Mouse (Mus musculus): ENCODE measurements around the gene Gsk3a. TPM values are rescaled to one million over a fixed set of nuclear protein-coding genes. Genes with fewer than 3 reads are reported as not detected.
A peak's percentile ranks its signal among the peaks of the same experiment; 100 is the strongest.

Gsk3a gene
- total RNA-seq (2022): 100 to 1,000 TPM in 3 of 4 experiments, 10 to 100 TPM in 1; 99.2 to 107 (median 104) TPM

DNA sequence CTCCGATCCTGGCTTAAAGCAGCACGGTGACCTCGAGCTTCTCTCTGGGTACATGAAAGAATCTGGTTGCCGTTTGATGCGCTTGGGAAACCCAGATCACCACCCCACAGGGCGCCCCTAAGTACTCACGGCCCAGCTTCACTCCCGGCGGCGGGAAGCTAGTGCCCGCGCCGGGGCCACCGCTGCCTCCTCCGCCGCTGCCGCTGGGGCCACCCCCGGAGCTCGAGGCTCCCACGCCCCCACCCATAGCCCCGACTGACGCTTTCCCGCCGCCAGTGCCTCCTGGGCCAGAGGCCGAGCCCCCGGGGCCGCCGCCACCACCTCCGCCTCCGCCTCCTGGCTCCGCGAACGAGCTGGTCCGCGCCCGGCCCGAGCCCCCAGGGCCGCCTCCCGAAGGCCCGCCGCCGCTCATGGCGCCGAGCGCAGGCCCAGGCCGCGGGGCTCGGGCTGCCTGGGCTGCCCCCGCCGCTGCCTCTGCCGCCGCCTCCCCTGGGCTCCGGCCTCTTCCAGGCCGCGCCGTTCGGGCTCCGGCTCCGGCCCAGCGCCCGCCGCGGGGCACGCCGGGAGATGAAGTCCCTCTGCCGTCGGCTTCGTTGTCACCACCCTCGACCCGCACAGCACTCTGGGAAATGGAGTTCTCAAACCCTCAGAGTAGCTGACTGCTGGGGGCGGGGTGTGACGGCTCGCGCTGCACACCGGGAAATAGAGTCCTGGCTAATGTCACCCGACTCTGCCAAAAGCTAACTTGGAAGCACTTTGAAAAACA is at the start of gene Gsk3a:
Gene Gsk3a (minus strand): TSS at position 603 of the 766 bp plus-strand sequence.
- DNase-seq: peak; percentile 98

DNA sequence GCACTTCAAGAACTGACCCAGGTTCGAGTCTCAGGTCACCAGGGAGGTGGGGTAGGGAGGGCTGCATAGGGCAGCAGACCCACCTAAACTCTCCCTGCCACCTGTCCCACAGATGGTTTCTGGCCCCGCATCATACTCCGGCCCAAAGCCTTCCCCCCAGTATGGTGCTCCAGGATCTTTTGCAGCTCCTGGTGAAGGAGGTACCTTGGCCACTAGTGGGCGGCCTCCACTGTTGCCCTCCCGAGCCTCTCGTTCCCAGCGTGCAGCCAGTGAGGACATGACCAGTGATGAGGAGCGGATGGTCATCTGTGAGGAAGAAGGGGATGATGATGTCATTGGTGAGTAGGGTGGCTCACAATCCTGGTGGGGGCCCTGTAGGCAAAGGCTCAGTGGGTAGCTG is 49.3 kb upstream of the Gsk3a start:
- no peak for DNase-seq

DNA sequence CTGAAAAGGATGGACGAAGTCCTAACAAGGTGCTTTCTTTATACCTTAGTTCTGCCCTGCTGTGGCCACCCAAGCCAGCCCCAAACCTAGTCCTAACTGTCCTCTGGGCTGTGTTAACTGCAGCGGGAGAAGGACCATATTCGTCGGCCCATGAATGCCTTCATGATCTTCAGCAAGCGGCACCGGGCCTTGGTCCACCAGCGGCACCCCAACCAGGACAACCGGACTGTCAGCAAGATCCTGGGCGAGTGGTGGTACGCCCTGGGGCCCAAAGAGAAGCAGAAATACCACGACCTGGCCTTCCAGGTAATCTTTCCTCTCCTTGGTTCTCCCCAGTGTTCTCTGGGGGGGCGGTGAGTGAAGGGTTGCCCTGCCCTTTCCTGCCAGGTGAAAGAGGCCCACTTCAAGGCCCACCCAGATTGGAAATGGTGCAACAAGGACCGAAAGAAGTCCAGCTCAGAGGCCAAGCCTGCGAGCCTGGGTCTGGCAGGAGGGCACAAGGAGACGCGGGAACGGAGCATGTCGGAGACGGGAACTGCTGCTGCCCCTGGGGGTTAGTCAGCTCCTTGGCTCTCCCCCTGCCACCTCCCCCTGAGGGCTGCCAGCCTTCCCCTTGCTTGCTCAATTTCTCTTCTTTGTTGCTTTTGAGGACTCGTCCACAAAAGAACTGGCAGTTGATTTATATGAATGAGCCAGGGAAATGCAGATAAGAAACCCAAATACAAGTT is 48.0 kb upstream of the Gsk3a start:
- no peak for DNase-seq

DNA sequence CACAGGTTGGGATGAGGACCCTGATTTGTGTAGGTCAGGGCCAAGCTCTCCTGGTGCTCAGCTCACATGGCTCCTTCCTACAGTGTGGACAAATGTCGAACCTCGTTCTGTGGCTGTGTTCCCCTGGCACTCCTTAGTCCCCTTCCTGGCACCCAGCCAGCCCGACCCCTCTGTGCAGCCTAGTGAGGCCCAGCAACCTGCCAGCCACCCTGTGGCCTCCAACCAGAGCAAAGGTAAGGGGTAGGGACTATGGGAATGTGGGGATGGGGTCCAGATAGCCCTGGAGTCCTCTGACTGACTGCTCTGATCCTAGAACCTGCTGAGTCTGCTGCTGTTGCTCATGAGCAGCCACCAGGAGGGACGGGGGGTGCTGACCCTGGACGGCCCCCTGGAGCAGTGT is 47.1 kb upstream of the Gsk3a start:
- DNase-seq: no peak

DNA sequence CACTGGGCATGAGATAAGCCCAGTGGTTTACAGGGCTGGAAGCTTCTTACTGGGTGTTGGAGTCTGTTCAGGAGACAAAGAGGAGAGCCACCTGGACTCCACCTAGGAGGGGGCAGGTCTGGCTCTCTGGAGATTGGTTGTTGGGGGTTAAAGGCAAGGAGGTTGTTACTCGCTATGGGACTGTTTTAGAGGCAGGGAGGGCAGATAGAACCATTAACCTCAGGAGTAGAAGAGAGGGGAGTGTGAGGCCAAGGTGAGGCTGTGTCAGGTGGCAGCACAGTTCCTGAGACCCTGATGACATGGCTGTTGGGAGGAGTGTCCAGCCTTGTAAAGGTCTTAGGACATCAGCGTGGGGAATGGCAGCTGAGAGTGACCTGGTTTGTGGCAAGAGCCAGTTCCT is 46.5 kb upstream of the Gsk3a start:
- DNase-seq: no peak

DNA sequence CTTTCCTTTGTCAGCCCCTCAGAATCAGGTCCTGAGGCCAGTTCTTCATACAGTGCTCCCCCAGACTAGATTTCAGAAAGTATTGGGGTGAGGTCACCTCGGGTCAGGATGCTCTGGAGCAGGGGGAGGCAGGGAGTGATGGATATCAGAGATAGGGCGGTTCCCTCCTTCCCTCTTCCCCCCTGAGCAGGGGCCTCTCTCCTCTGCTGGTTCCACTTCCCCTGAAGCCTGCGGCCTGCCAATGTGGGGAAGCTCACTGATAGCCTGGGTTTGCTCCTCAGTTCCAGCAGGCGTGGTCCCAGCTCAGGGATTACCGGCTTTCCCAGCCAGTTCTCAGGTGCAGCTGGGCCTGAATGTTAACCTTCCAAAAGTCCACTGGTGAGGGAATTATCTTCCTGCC is 46.0 kb upstream of the Gsk3a start:
- no peak for DNase-seq

DNA sequence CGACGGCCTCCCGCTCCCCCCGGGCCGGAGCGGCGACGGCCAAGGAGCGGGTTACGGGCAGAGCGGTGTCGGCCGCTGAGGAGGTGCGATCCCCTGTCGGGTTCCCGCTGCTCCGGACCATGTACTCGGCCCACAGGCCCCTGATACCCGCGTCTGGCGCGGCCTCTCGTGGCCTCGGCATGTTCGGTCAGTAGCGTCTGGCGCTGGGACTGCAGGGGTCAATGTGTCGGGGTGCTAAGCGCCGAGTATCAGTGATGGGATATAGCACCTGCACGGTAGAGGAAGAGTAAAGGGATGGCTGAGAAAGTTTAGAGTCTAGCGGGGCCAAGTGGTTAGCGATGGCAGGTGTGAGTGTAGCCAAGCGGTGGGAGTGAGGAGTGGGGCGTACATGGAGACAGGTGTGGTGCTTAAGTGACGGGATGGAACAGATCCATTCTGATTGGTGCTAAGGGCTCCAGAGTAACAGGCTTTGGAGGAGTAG is 45.1 kb upstream of the Gsk3a start:
- DNase-seq: no peak

DNA sequence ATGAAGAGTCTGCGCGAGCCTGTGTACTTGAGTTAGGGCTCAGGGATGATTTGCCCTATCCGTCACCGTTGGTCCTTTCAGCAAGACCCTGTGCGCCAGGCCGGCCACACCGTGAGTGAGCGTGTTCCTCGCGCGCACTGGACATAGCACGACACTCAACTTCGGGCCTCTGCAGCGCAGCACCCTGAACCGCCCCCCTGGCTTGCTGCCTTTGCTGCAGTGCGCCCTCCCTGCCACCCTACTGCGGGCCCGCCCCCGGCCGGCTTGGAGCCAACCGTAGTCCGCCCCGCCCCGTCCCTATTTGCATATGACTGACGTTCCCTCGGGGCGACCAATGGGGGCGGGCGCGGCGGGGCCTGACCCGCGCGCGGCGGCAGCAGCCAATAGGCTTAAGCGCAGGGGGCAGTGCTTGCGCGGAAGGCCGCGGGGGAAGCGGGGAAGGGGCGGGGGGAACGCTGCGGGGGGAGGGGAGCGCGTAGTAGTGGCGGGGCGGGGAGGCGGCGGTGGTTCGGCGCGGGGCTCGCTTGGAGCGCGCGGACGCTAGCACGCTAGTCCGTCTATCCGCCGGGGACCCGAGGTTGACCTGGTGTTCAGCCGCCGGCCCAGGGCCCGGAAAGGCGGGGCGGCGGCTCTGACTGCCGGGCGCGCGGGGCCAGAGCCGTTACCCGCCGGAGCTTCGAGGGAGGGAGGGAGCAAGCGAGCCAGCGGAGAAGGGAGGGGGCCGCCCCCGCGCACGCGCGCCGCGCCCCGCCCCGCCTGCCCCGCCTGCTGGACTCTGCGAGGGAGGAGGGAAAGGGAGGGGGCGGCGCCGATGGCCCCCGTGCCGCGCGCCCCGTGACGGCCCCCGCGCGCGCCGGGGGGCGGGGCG is 44.3 kb upstream of the Gsk3a start:
- DNase-seq: peak; percentile 96

DNA sequence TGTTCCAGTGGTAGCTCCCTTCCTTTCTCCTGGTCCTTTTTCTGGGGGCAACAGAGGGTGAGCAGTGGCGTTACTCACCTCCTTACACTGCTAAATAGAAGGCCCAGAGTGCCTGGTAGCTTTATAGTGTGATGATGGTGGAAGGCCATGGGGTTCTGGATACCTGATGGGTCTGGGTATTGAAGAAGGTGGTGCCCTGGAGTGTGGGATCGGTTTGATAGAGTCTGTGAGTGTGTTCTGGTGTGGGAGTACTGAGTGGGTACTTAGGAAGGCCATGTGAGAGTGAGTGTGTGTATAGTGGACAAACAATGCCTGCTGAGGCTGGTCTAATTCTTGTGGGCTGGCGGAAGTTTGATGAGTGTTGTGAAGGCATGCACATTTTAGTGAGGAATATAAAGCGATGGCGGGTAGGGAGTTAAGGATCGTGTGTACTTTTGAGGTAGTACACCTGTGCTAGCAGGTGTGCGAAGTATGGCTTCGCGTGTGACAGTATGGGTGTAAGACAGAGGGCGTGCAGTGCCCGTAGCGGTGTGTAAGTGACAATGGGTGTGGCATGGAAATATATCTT is 43.6 kb upstream of the Gsk3a start:
- DNase-seq: no peak

DNA sequence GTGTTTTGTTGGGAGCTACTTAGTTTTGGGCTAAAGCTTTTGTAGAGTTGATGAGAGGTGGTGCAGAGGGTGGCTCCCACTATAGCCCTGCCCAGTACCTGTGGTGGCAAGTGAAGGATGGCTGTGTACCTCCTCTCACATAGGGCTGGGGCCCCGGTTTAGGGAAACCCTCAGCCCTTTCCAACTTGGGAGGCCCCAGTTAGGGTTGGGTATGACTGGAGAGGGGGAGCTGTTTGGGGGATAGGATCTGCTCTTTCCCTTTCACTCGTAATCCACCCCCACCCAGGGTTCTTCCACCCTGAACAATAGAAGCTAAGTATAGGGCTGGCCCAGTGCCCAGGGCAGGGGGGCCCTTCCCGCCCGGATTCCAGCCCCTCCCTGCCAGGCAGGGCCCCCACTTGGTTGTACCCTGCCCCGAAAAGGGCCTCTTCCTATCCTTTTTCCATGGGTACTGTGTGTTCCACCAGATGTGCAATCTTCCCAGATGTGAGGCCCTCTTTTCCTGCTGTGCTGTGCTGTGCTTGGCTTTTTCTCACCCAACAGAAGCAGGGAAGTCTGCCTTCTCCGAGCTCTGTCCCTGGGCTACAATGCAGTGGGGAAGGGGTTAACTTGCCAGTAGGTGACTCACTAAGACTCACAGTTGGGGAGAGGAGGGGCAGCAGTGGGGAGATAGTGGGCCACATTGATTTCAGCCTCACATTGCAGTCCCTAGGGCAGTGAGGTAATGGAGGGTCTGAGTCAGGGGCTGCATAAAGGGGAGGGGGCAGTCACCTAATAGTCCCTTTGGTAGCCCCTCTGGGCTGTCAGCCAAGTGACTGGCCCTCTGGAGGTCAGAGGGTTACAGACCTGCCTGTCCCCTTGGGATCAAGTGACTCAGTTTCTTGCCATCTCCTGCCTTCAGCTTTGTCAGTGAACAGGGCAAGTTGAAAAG is 42.5 kb upstream of the Gsk3a start:
- no peak for DNase-seq

DNA sequence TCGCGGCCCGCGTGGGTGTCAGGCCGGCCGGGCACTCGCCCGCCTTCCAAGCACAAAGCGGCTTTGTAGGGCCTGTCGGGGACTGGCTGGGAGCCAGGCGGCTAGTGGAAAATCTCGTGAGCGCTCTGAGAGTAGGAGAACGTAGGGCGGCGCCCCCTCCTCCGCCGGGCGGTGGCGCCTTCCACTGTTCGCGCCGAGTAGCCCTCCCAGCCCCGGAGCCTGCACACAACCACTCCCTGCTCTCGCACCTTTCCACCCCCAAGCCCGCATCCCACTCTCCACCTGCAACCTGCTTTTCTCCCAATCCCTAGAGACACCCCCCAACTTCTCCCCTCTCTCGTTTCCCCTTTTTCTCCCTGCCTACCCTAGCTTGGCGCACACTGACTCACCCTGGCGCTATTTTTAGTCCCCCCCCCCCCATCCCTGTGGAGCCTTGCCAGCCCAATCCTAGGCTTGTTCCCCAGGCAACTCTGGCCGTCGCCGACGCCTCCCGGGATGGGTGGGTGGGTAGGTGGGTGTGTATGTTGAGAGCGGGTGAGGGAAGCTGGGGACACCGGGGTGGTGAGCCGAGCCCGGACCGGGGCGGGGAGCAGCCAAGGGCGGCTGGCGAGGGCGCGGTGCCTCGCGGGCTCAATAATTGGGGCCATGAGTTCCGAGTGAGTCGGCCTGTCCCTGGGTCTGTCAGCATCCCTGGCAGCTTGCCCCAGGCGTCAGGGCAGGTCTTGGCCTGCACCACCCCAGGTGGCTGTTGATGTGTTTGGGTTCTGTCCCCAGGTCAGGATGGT is 41.6 kb upstream of the Gsk3a start:
- DNase-seq: peak; percentile 88

DNA sequence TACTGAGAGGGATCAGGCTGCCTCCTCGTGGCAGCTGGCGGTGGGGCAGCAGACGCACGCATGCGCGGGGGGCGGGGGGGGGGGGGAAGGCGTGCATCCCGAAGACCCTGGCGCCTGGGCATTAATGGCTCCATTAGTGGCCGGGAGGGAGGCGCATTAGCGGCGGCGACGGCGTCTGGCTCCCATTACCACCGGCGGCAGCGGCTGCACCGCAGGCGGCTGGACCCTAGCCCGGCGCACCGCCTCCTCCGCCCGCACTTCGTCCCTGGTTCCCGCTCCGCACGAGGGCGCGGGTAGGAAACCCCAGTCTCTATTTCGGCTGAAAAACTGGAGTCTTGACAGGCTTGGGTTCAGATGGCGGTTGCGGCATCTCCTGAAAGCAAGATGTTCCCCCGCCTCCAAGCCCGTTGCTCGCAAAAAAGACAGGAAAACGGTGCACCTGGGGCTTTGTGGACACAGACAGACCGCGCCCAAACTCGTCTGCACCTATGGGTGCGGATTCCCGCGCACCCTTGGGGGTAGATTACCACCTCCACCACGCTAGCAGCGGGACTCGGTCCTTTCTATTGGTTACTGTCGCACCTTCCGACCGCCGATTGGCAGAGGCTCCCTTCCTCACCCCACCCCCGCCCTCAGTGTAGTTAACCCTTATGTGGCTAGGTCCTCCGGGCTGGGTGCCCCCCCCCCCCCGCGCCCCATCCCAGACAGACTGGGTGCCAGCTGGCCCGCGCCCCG is 40.9 kb upstream of the Gsk3a start:
- peak; percentile 82 for DNase-seq

DNA sequence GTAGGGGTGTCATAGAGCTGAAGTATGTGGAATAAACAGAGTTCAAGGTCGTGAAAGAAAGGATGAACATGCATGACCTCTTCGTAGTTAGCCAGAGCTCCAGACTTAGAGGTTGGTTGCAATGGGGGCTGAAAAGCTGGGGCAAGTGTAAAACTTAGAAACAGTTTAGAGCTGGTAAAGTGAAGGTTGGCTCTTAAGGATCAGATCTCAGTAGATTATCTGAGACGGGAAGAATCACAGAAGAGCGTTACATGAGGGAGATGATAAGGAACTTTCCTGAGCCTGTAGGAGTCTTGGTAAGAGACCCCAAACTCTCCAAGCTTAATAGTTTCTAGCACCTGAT is 40.3 kb upstream of the Gsk3a start:
- DNase-seq: no peak

DNA sequence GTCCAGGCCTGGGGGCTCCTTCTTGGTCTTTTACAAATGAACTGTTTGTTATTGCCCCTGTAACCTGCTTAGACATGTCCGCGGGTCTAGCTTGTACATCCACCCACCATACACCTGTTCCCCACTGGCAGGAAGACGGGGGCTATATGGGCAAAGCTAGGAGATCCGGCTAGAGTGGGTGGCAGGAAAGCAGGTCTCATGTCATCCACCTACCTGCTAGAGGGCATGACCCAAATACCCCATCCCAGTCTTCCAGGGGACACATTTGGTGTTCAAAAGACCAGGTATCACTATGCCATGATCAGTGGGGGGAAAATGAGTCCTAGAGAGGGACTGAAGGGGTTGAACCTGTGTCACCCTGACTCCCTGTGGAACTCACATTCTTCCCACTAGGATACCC is 39.8 kb upstream of the Gsk3a start:
- DNase-seq: no peak

DNA sequence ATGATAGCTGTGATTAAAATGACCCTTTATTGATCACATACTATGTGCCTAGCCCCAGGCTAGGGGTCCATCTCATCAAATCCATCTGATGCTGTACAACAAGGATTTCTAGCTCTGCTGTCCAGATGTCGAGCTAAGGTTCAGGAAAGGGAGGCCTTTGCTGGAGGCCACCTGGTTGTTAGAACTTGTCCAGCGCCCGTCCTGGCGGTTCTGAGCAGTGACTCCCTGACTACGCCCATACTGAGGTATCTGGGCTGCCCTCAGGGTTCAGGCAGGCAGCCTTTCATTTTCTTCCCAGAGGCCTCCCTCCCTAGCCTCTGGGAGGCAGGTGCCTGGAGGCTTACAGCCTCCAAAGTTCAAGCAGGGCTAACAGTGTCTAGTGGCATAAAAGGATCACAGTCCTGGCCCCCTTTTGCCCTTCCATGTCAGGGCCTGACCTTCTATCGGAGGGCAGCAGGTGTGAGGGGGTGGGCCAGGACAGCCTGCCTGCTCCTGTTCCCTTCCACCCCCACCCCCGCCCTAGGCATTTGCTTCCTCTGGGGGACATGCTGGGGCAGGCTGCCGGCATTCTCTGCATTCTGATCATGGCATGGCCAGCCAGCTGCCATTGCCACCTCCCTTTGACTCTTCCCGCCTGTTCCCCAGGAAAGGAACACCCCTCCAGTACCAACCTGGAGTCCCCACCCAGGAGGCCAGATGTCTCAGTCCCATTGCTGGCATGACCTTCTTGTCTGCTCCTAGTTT is 38.1 kb upstream of the Gsk3a start:
- no peak for DNase-seq

DNA sequence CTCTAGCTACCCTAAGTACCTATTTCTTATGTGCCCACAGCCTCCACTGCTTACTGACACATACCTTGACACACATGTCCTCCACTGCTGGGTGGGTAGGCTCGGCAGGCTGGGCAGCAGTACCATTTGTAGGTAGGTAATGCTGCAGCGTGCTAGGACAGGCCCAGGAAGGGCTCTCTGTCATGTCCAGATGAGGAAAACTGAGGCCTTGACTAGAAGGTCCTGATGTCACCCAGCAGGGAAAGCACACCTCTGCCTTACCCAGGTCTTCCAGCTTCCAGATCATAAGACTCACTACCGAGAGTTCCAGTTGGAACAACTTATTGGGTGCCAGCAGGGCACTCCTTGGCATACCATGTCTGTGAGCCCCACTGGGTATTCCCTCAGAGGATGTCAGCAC is 37.3 kb upstream of the Gsk3a start:
- no peak for DNase-seq

DNA sequence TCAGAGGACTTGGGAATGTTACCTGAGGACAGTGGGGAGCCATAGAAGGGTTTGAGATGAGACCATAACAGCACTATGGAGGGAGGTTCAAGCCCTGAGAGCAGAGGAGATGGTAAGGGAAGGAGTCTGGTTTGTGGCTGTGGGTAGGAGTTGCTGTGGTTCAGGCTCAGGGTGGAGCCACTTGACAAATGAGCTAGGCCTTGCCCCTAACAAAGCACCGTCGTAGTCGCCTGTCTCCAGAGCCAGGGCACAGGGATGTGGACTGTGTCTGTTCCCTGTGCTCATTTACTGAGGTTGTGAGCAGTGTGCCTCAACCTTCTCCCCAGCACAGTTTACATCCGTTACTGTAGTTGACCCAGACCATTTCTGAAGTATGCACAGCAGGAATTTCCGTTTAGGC is 36.9 kb upstream of the Gsk3a start:
- DNase-seq: no peak

DNA sequence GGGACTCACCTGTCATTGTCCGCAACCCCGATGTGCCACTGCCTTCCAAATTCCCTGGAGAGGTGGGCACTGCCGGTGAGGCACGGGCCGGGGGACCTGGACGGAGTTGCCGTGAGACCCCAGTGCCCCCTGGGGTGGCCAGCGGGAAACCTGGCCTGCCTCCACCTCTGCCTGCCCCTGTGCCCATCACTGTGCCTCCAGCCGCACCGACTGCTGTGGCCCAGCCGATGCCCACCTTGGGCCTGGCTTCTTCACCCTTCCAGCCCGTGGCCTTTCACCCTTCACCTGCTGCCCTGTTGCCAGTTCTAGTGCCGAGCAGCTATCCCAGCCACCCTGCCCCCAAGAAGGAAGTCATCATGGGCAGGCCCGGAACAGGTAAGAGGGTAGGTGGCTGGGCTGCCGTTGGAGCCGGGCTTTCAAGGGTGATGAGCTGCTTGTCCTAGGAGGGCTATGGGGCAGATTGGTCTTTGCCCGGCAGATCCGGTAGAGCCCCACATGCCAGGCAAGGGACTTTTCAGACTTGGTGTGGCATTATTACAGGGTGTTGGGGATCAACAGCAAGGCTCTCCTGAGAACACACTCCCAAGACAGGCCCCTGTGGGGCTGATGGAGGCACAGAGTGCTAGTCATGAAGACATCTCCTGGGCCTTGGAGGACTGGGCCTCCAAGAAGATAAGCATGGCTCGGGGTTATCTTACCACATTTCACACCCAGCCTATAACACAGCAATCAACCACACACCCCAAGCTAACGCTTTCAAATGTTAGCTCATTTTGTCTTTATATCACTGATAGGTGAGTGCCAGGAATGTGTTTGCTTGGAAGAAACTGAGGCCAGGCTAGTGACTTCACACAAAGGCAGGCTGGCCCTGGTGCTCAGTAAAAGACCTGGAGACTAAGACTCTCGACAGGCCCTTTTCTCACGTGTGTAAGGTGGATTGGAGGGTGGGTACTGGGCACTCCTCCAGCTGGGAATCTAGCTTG is 35.9 kb upstream of the Gsk3a start:
- DNase-seq: no peak
